Mouse (Mus musculus) heart, embryonic 12.5 days (tissue): Measurements from ENCODE around the gene Pitpna. TPM values are rescaled to one million over a fixed set of nuclear protein-coding genes. Genes with fewer than 3 reads are reported as not detected.
A peak's percentile ranks its signal among the peaks of the same experiment; 100 is the strongest.

ENCODE experiments used
- ATAC-seq: fragments of 200-750 bp; cut with Nextera tagmentation; 2 replicates; pipeline ENCODE4 v1.8.0; 2017; ENCODE audit warnings: moderate TSS enrichment, moderate library complexity; ENCODE audit not compliant: insufficient number of reproducible peaks, low FRiP score
- H3K27ac ChIP-seq: fragments of 300-500 bp; sonication (generic); 2 replicates; pipeline ENCODE4 v1.5.1; 2016; ENCODE audit warnings: mild to moderate bottlenecking, moderate library complexity; ENCODE audit not compliant: poor library complexity, severe bottlenecking
- H3K27me3 ChIP-seq: fragments of 300-500 bp; sonication (generic); replicated peaks from 2 replicates; pipeline ENCODE4 v1.6.1; 2016; ENCODE audit warnings: mild to moderate bottlenecking, moderate library complexity
- H3K36me3 ChIP-seq: fragments of 300-500 bp; sonication (generic); 2 replicates; pipeline ENCODE4 v1.6.1; 2016; ENCODE audit warnings: mild to moderate bottlenecking, moderate library complexity
- H3K4me1 ChIP-seq: fragments of 300-500 bp; sonication (generic); replicated peaks from 2 replicates; pipeline ENCODE4 v1.6.1; 2016; ENCODE audit warnings: mild to moderate bottlenecking
- H3K4me2 ChIP-seq: fragments of 300-500 bp; sonication (generic); 2 replicates; pipeline ENCODE4 v1.6.1; 2016; ENCODE audit warnings: mild to moderate bottlenecking, moderate library complexity
- H3K4me3 ChIP-seq: fragments of 300-500 bp; sonication (generic); 2 replicates; pipeline ENCODE4 v1.5.1; 2016; ENCODE audit warnings: mild to moderate bottlenecking
- H3K9ac ChIP-seq: fragments of 300-500 bp; sonication (generic); 2 replicates; pipeline ENCODE4 v1.6.1; 2016; ENCODE audit warnings: mild to moderate bottlenecking, moderate library complexity
- H3K9me3 ChIP-seq: fragments of 300-500 bp; sonication (generic); replicated peaks from 2 replicates; pipeline ENCODE4 v1.6.1; 2016; ENCODE audit warnings: mild to moderate bottlenecking, moderate library complexity
- WGBS: fragments of 180-500 bp; shearing (Covaris S2); methylation state at CpG from one replicate; pipeline ENCODE4 v1.1.7; 2016; 5-methylcytosine and 5-hydroxymethylcytosine counted together
- polyA plus RNA-seq: library from polyadenylated mRNA; unstranded; fragments of >200 nt; fragmentation: Nextera tagmentation; extraction: Ambion mirVana; gene quantifications from 2 replicates; pipeline ENCODE4 v1.2.1, GENCODE M21; 2016

The Pitpna gene
- polyA plus RNA-seq, 1 experiment from 2014 or later = 75.3 TPM

DNA sequence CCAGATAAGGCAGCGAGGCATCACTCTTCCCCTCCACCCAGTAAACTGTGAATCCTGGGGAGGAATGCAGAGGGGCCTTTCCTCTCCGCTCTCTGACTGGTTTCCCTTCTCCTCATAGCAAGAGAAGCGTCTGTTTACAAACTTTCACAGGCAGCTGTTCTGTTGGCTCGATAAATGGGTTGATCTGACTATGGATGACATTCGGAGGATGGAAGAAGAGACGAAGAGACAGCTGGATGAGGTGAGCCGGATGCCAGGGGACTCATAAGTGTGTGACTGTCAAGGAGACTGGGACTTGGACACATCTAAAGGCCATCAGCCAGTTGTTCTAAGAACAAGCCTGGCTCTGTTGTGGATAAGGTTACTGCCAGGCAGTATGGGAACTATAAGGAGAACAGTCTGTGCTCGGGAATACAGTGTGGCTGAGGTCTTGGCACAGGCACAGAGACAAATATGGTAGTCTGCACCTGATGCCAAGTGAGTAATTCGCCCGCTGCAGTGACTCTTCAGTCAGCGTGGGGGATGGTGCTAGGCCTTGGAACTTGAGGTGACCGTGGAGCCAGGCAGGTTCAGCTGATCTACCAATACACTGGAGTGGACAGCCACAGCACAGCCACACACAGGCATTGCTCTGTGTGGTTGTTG lies 32.4 kb downstream of the Pitpna start:
- Histone ChIP-seq H3K9me3 (no peaks in the 10 kb centered on the region), H3K4me1 (peaks cover 28% of the 10 kb centered on the region), H3K4me3 (no peak overlapping the region), H3K4me2 (no peak overlapping the region), H3K27ac (no peak overlapping the region), H3K36me3 (peaks cover 67% of the 10 kb centered on the region), H3K27me3 (no peaks in the 10 kb centered on the region), H3K9ac (no peak overlapping the region)
- WGBS = 86% methylated on average over 12 of the region's 12 CpGs
- no peak for ATAC-seq

DNA sequence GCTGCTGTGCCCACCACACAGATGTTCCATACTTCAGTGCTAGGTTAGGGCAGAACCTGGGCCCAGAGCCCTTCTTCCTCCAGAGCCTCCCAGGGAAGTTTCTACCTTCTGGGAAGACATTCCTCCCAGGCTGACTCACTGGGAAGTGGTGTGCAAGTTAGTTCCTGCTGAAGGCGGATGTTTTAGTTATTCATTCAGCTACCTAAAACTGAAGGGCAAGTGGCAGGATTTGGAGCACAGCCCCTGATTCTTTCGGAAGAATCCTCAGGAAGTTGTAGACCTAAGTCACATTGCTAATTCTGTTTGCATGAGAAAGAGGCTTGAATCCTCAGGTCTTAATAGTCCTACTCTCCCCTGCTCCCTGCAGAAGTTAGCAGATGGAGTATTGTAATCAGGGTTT lies 33.5 kb downstream of the Pitpna start:
- H3K4me1 ChIP-seq = peaks cover 34% of the 10 kb centered on the region
- no peak overlapping the region for H3K4me2 ChIP-seq
- H3K4me3 ChIP-seq = no peak overlapping the region
- no peaks in the 10 kb centered on the region for H3K27me3 ChIP-seq
- ATAC-seq = no peak
- H3K27ac ChIP-seq = 0 out of 2 replicates have a peak overlapping the region, but pooled peaks have one; percentile 30
- no peaks in the 10 kb centered on the region for H3K9me3 ChIP-seq
- 79% methylated on average over 2 of the region's 2 CpGs for WGBS
- peaks cover 68% of the 10 kb centered on the region for H3K36me3 ChIP-seq
- H3K9ac ChIP-seq = no peak overlapping the region

GRCm38 (mm10) chr11:75622588-75623329 lies 34.9 kb downstream of the Pitpna start:
- no peak overlapping the region for H3K9ac ChIP-seq
- no peak overlapping the region for H3K4me2 ChIP-seq
- H3K27ac ChIP-seq = peak overlapping the region; percentile 98
- H3K36me3 ChIP-seq = peaks cover 69% of the 10 kb centered on the region
- H3K27me3 ChIP-seq = no peaks in the 10 kb centered on the region
- no peak for ATAC-seq
- H3K9me3 ChIP-seq = no peaks in the 10 kb centered on the region
- peaks cover 34% of the 10 kb centered on the region for H3K4me1 ChIP-seq
- H3K4me3 ChIP-seq = no peak overlapping the region
- WGBS = 55% methylated on average over 2 of the region's 2 CpGs

GRCm38 (mm10) chr11:75624102-75624554 lies 36.2 kb downstream of the Pitpna start:
- H3K36me3 ChIP-seq = peaks cover 67% of the 10 kb centered on the region
- H3K9ac ChIP-seq = peak overlapping the region; percentile 37
- no peak overlapping the region for H3K4me3 ChIP-seq
- no peaks in the 10 kb centered on the region; the same call in 1 of the 2 replicates for H3K27me3 ChIP-seq
- H3K27ac ChIP-seq = peak overlapping the region; percentile 98
- 3% methylated on average over 2 of the region's 2 CpGs for WGBS
- peak overlapping the region; percentile 46 for H3K4me2 ChIP-seq
- no peaks in the 10 kb centered on the region for H3K9me3 ChIP-seq
- peaks cover 34% of the 10 kb centered on the region for H3K4me1 ChIP-seq
- peak; percentile 74 for ATAC-seq

GRCm38 (mm10) chr11:75625820-75626219 lies 37.9 kb downstream of the Pitpna start:
- Histone ChIP-seq H3K4me3 (no peak overlapping the region), H3K36me3 (peaks cover 53% of the 10 kb centered on the region), H3K27me3 (no peaks in the 10 kb centered on the region; the same call in 1 of the 2 replicates), H3K27ac (no peak overlapping the region), H3K4me1 (peaks cover 44% of the 10 kb centered on the region), H3K9me3 (no peaks in the 10 kb centered on the region), H3K4me2 (no peak overlapping the region), H3K9ac (no peak overlapping the region)
- ATAC-seq = no peak
- WGBS = 88% methylated on average over 4 of the region's 4 CpGs

GRCm38 (mm10) chr11:75630098-75630497 lies 42.2 kb downstream of the Pitpna start:
- peaks cover 38% of the 10 kb centered on the region for H3K36me3 ChIP-seq
- WGBS = 12% methylated on average over 5 of the region's 5 CpGs

GRCm38 (mm10) chr11:75630645-75631229 lies 42.8 kb downstream of the Pitpna start, which contains the start of gene Inpp5k:
Gene Inpp5k (plus strand): TSS chr11:75630988.
- under 1% methylated on average over 53 of the region's 53 CpGs for WGBS
- peak within 1 kb of the TSS; percentile 81 for H3K9ac ChIP-seq
- no peaks in the 10 kb centered on the region; the same call in 1 of the 2 replicates for H3K27me3 ChIP-seq
- H3K27ac ChIP-seq = peak within 1 kb of the TSS; percentile 78
- no peaks in the 10 kb centered on the region for H3K9me3 ChIP-seq
- peak; percentile 98 for ATAC-seq
- H3K4me3 ChIP-seq = peak within 1 kb of the TSS; percentile 76
- H3K4me1 ChIP-seq = peaks cover 26% of the 10 kb centered on the region
- peaks cover 36% of the 10 kb centered on the region for H3K36me3 ChIP-seq
- peak within 1 kb of the TSS; percentile 80 for H3K4me2 ChIP-seq

More at GRCm38 (mm10) chr11:75630098-75630497, 42.2 kb downstream of the Pitpna start:
- no peak for ATAC-seq
- H3K4me1 ChIP-seq = peaks cover 29% of the 10 kb centered on the region
- no peaks in the 10 kb centered on the region for H3K9me3 ChIP-seq
- peak overlapping the region; percentile 78; the same call in 1 of the 2 replicates for H3K27ac ChIP-seq
- H3K9ac ChIP-seq = peak overlapping the region; percentile 76; the same call in 1 of the 2 replicates
- H3K4me3 ChIP-seq = peak overlapping the region; percentile 76
- H3K27me3 ChIP-seq = no peaks in the 10 kb centered on the region; the same call in 1 of the 2 replicates
- H3K4me2 ChIP-seq = peak overlapping the region; percentile 80

DNA sequence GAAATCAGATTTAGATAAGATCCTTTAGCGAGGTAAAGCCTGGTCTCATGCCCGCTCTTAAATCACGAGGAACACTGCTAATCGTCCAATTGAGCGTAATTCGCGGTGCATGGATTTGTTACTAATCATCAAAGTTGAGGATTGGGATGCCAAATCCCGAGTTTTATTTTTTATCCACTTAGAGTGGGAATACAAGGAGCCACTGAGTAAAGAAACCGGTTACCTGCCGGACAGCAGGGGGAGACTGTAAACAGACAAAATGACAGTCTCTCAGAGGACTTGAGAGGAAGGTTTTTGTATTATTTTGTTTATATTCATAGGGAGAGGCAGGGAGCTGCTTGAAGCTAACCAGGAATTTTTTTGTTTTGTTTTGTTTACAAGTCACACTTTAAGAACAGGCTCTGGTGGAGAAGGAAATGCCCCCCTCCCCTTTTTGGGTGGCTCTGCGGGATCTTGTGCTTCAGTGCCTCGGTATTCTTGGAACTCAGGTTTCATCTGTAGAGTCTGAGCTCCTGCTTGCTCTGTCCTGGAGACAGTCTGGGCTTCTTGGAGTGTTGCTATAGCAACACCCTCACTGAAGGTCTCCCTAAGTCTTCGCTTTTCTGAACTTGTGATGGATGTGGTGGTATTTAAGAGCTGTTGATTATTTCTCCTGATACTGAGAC lies 43.8 kb downstream of the Pitpna start:
- Histone ChIP-seq H3K27ac (no peak overlapping the region), H3K9ac (peak overlapping the region; percentile 81), H3K4me3 (peak overlapping the region; percentile 76), H3K4me1 (peaks cover 23% of the 10 kb centered on the region), H3K36me3 (peaks cover 35% of the 10 kb centered on the region), H3K4me2 (peak overlapping the region; percentile 80), H3K9me3 (no peaks in the 10 kb centered on the region), H3K27me3 (no peaks in the 10 kb centered on the region; the same call in 1 of the 2 replicates)
- 13% methylated on average over 13 of the region's 13 CpGs for WGBS
- no peak for ATAC-seq

DNA sequence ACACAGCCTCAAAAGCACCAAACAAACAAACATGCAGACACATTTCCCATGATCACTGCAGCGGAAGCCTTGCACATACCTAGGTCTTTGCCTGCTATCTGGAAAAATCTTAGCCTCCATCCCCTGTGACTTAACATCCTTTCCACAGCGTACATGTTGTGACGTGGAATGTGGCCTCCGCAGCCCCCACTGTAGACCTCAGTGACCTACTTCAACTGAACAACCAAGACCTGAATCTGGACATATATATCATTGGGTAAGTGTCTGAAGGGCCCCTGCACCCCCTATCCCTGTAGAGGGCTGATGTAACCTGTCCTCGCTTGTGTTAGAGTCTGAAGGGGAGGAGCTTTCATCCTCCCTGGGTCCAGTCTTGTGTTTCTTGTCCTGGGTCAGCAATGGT lies 45.0 kb downstream of the Pitpna start:
- H3K9ac ChIP-seq = no peak overlapping the region
- H3K27me3 ChIP-seq = no peaks in the 10 kb centered on the region; the same call in 1 of the 2 replicates
- ATAC-seq = no peak
- H3K9me3 ChIP-seq = no peaks in the 10 kb centered on the region
- no peak overlapping the region for H3K27ac ChIP-seq
- H3K4me3 ChIP-seq = no peak overlapping the region
- H3K4me2 ChIP-seq = no peak overlapping the region
- 87% methylated on average over 5 of the region's 5 CpGs for WGBS
- peaks cover 23% of the 10 kb centered on the region for H3K4me1 ChIP-seq
- peaks cover 37% of the 10 kb centered on the region for H3K36me3 ChIP-seq

GRCm38 (mm10) chr11:75634801-75635200 lies 46.9 kb downstream of the Pitpna start:
- Histone ChIP-seq H3K4me3 (no peak overlapping the region), H3K36me3 (peaks cover 39% of the 10 kb centered on the region), H3K4me2 (no peak overlapping the region), H3K4me1 (peaks cover 18% of the 10 kb centered on the region), H3K9ac (no peak overlapping the region), H3K27me3 (no peaks in the 10 kb centered on the region), H3K27ac (peak overlapping the region; percentile 30; the same call in 1 of the 2 replicates), H3K9me3 (no peaks in the 10 kb centered on the region)
- WGBS = 64% methylated on average over 3 of the region's 3 CpGs
- no peak for ATAC-seq
